Mouse (Mus musculus) megakaryocyte, embryonic 14.5 days (primary cell): Measurements from ENCODE around the gene Inip.

ENCODE experiments used
- FLI1 ChIP-seq: IDR thresholded peaks from 2 replicates; pipeline ENCODE4 v1.6.1; 2012; ENCODE audit warnings: low read length, inconsistent platforms, mixed read lengths
- GATA1 ChIP-seq: IDR thresholded peaks from 3 replicates; pipeline ENCODE4 v1.6.1; 2012; ENCODE audit warnings: mixed read lengths, low read length, inconsistent platforms, borderline replicate concordance

DNA sequence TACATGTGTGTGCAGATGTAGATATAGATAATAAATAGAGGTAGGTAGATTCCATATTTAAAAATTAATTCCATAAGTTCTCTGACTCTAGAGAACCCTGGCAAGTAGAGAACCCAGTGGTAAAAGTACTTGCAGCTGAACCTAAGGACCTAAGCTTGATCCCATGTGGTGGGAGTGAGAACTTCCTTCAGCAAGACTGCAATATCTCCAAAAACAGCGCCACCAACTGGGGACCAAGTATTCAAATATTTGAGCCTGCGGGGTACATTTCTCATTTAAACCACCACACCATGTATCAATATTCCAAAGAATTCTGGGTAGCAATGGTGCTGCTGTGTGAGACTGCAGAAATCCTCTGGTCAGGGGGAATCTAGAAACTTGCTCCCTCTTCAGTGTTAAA lies 7.3 kb downstream of the Inip start:
- TF ChIP-seq FLI1 (no peak), GATA1 (no peak)
